Mouse (Mus musculus) stomach, postnatal 0 days (tissue): ENCODE data around the gene Dydc2. TPM values are rescaled to one million over a fixed set of nuclear protein-coding genes. Genes with fewer than 3 reads are reported as not detected.

ENCODE experiments used
- ATAC-seq: fragments of 200-750 bp; cut with Nextera tagmentation; 2 replicates; pipeline ENCODE4 v1.8.0; 2017; ENCODE audit not compliant: low FRiP score, low TSS enrichment
- DNase-seq: peaks from one replicate; pipeline ENCODE4 v3.0.0-alpha.2; 2016; ENCODE audit warnings: low spot score
- H3K27ac ChIP-seq: fragments of 300-500 bp; sonication (generic); replicated peaks from 2 replicates; pipeline ENCODE4 v1.5.1; 2014; ENCODE audit warnings: mild to moderate bottlenecking, control low read depth
- H3K27me3 ChIP-seq: fragments of 300-500 bp; sonication (generic); 2 replicates; pipeline ENCODE4 v1.6.1; 2014; ENCODE audit warnings: low read length; ENCODE audit not compliant: control insufficient read depth, insufficient read depth
- H3K36me3 ChIP-seq: fragments of 300-500 bp; sonication (generic); 2 replicates; pipeline ENCODE4 v1.6.1; 2014; ENCODE audit warnings: low read length, mixed read lengths; ENCODE audit not compliant: control insufficient read depth, insufficient read depth
- H3K4me1 ChIP-seq: fragments of 300-500 bp; sonication (generic); replicated peaks from 2 replicates; pipeline ENCODE4 v1.6.1; 2014; ENCODE audit warnings: antibody characterized with exemption; ENCODE audit not compliant: control insufficient read depth, insufficient read depth
- H3K4me2 ChIP-seq: fragments of 300-500 bp; sonication (generic); replicated peaks from 2 replicates; pipeline ENCODE4 v1.6.1; 2014; ENCODE audit warnings: low read depth, mild to moderate bottlenecking, control low read depth, moderate library complexity
- H3K4me3 ChIP-seq: fragments of 300-500 bp; sonication (generic); 2 replicates; pipeline ENCODE4 v1.5.1; 2014; ENCODE audit warnings: low read depth, low read length, control low read depth
- H3K9ac ChIP-seq: fragments of 300-500 bp; sonication (generic); 2 replicates; pipeline ENCODE4 v1.6.1; 2014; ENCODE audit warnings: mild to moderate bottlenecking, low read length, control low read depth, mixed read lengths
- H3K9me3 ChIP-seq: fragments of 300-500 bp; sonication (generic); 2 replicates; pipeline ENCODE4 v1.6.1; 2016; ENCODE audit warnings: low read length; ENCODE audit not compliant: control insufficient read depth
- CTCF ChIP-seq: IDR thresholded peaks from 2 replicates; pipeline ENCODE4 v1.5.1; 2016; ENCODE audit warnings: antibody characterized with exemption, low read depth, mild to moderate bottlenecking, moderate library complexity
- EP300 ChIP-seq: optimal IDR thresholded peaks from 2 replicates; pipeline ENCODE3; 2016; ENCODE audit warnings: antibody characterized with exemption
- WGBS: fragments of 180-500 bp; shearing (Covaris S2); extraction: QIAGEN DNeasy Blood & Tissue Kit; methylation state at CpG from one replicate; pipeline ENCODE4 v1.1.7; 2014; 5-methylcytosine and 5-hydroxymethylcytosine counted together
- polyA plus RNA-seq: library from polyadenylated mRNA; unstranded; fragments of >200 nt; fragmentation: Nextera tagmentation; extraction: Ambion mirVana; gene quantifications from 2 replicates; pipeline ENCODE4 v1.2.1, GENCODE M21; 2015

The Dydc2 gene
- not detected in 2 replicates for polyA plus RNA-seq

DNA sequence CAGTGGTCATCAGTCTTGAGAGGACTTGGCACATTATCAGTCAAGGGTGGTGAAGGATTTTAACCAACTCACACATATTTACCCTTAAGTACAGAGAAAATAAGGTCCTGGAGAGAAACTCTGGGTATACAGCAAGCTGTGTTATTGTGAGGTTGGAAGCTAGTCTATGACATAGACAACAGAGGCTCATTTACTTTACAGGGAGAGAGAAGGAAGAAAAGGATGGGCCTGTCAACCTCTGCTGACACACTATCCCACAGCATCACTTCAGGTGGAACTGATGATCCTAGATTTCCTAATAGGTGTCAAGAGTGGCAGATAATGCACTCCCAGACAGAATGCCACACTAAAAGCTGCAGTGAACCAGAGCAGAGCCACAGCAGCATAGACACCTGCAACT lies at the start of gene Dydc2:
Dydc2 (minus strand) TSS at position 101 of the 400 bp plus-strand sequence.
- DNase-seq, result no peak
- H3K27me3 ChIP-seq, result no peaks in the 10 kb centered on the region
- TF ChIP-seq CTCF, result no peak
- no peak for TF ChIP-seq EP300
- no peaks in the 10 kb centered on the region for H3K4me1 ChIP-seq
- no peaks in the 10 kb centered on the region for H3K9me3 ChIP-seq
- ATAC-seq, result no peak
- no peak within 1 kb of the TSS for H3K4me2 ChIP-seq
- no peak within 1 kb of the TSS for H3K27ac ChIP-seq
- no peaks in the 10 kb centered on the region for H3K36me3 ChIP-seq
- no peak within 1 kb of the TSS for H3K9ac ChIP-seq
- no peak within 1 kb of the TSS for H3K4me3 ChIP-seq

DNA sequence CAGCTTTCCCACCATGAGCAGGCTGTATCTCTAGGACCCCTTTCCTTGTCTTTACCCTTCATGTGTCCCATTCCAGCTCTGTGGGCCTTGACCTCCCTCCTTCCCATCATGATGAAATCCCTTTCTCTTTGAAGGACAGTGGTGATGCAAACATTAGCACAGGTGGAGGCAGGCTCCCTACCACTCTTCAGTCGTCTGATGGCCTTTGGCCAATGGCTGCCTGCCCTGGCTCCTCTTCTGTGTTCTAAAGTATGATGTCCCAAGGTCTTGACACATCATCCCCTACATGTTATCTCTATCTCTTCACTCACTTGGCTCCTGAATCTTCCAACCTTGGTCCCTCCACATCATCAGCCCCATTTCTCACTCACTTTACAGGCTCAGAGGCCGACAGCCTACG lies 47.3 kb upstream of the Dydc2 start:
- WGBS, result 79% methylated on average over 3 of the region's 3 CpGs
- ATAC-seq (no peak), DNase-seq (no peak)
- H3K4me2 ChIP-seq, result no peak overlapping the region
- no peaks in the 10 kb centered on the region for H3K36me3 ChIP-seq
- H3K4me1 ChIP-seq, result no peaks in the 10 kb centered on the region
- H3K27me3 ChIP-seq, result no peaks in the 10 kb centered on the region
- H3K4me3 ChIP-seq, result no peak overlapping the region
- no peaks in the 10 kb centered on the region for H3K9me3 ChIP-seq
- no peak overlapping the region for H3K27ac ChIP-seq
- no peak overlapping the region for H3K9ac ChIP-seq
- TF ChIP-seq EP300, result no peak
- no peak for TF ChIP-seq CTCF

- no peak overlapping the region for H3K9ac ChIP-seq
- no peak overlapping the region for H3K4me2 ChIP-seq
- H3K27ac ChIP-seq, result no peak overlapping the region
- no peak overlapping the region for H3K4me3 ChIP-seq
- H3K27me3 ChIP-seq, result no peaks in the 10 kb centered on the region
- no peaks in the 10 kb centered on the region for H3K36me3 ChIP-seq
- TF ChIP-seq EP300 (no peak), CTCF (no peak)
- H3K9me3 ChIP-seq, result no peaks in the 10 kb centered on the region
- WGBS, result 74% methylated on average over 4 of the region's 4 CpGs
- no peaks in the 10 kb centered on the region for H3K4me1 ChIP-seq
- ATAC-seq (no peak), DNase-seq (no peak)
Observed at GRCm38 (mm10) chr14:41112944-41113343, 43.9 kb upstream of the Dydc2 start.

DNA sequence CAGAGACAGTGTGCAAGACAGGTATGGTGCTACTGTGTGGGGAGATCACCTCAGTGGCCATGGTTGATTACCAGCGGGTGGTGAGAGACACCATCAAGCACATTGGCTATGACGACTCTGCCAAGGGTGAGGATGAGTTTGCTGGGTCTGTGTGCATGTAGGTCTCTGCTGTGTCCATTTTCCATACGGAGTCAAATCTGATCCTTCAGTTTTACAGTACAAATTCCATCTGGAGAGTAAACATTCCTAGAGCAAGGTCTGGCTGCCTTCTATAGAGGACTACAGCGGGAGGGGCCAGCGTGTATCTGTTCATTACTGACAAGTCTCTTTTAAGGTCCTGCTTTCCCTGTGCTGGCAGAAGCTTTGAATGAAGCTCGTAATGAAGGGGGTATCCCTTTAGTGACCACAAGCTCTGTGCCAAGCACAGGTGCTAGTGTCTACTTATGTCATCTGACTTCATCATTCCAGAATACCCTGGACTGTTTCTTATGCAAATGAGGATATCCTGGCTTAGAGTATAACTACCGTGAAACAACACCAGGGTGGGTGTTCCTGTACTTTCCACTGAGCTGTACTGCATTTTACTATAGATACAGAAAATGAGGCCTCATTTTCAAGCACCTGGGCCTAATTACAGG lies 42.1 kb upstream of the Dydc2 start:
- H3K27ac ChIP-seq, result no peak overlapping the region
- WGBS, result 70% methylated on average over 7 of the region's 7 CpGs
- DNase-seq, result no peak
- no peaks in the 10 kb centered on the region for H3K4me1 ChIP-seq
- no peak overlapping the region for H3K4me3 ChIP-seq
- no peaks in the 10 kb centered on the region for H3K36me3 ChIP-seq
- no peak overlapping the region for H3K4me2 ChIP-seq
- ATAC-seq, result no peak
- H3K9ac ChIP-seq, result no peak overlapping the region
- no peaks in the 10 kb centered on the region for H3K9me3 ChIP-seq
- TF ChIP-seq EP300, result no peak
- no peak for TF ChIP-seq CTCF
- no peaks in the 10 kb centered on the region for H3K27me3 ChIP-seq

DNA sequence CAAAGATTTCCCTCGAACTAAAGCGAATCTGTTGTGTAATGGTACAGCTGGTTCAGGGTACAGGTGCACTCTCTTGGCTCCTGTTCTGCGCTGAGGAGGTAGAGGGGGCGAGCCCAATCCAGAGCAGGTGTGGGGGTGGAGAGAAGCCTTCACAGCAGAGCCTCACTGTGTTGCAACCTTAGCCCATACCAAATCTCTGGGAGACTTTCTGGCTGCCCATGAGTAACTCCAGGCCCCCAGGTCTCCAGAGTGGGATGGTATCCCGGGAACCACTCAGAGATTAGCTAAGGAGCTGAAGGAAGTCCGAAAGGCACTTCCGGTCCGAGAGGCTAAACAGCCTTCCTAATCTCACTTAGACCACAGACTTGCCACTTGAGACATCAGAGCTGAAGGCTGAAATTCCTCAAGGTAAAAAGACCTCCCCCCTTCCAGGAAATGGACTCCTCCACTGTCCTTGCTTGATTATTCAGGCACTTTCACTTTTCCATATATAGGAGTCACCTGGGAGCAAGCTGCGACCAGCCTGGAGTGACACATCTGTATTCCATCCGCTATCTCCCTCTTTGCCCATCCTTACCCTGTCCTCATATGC lies 35.9 kb upstream of the Dydc2 start, which contains the start of gene Mat1a:
Mat1a (plus strand) TSS at position 183 of the 592 bp plus-strand sequence.
- TF ChIP-seq CTCF (no peak), EP300 (no peak)
- H3K27me3 ChIP-seq, result no peaks in the 10 kb centered on the region
- H3K36me3 ChIP-seq, result no peaks in the 10 kb centered on the region
- ATAC-seq, result peak; percentile 72
- DNase-seq, result peak; percentile 22
- H3K27ac ChIP-seq, result no peak within 1 kb of the TSS
- WGBS, result 63% methylated on average over 10 of the region's 10 CpGs
- no peak within 1 kb of the TSS for H3K9ac ChIP-seq
- no peaks in the 10 kb centered on the region for H3K4me1 ChIP-seq
- H3K4me3 ChIP-seq, result no peak within 1 kb of the TSS
- no peak within 1 kb of the TSS for H3K4me2 ChIP-seq
- H3K9me3 ChIP-seq, result no peaks in the 10 kb centered on the region

DNA sequence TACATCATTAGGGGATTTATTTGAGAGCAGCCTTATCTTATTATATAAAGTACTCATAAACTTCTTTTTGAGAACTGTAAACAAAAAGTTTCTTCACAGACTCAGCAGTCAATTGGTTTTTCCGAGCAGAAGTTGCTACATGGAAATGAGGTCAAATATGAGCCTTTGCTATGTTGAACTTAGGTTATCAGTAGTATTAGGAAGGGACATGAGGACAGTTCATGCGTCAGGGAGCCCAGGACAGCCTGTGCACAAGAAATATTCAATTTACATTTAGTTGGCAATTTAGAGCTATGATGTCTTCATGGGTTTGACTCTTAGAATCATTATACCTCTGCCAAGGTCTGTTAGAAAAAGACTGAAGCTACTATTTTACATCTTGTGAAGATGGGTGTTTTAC lies 33.3 kb upstream of the Dydc2 start:
- no peak overlapping the region for H3K9ac ChIP-seq
- no peaks in the 10 kb centered on the region for H3K4me1 ChIP-seq
- no peaks in the 10 kb centered on the region for H3K36me3 ChIP-seq
- H3K4me2 ChIP-seq, result no peak overlapping the region
- 42% methylated on average over 2 of the region's 2 CpGs for WGBS
- H3K27me3 ChIP-seq, result no peaks in the 10 kb centered on the region
- DNase-seq (no peak), ATAC-seq (no peak)
- no peak overlapping the region for H3K27ac ChIP-seq
- no peaks in the 10 kb centered on the region for H3K9me3 ChIP-seq
- no peak for TF ChIP-seq EP300
- no peak for TF ChIP-seq CTCF
- no peak overlapping the region for H3K4me3 ChIP-seq
